Mouse (Mus musculus): ENCODE data around the gene Syt16.

GRCm38 (mm10) chr12:74105811-74106513 lies 108.5 kb downstream of the Syt16 start:
- TF ChIP-seq CTCF (IDR thresholded peaks at IDR 0.05; ENCODE audit: low read depth) (no peak), EP300 (IDR thresholded peaks at IDR 0.05; ENCODE audit: low read depth) (no peak)

All from liver, postnatal 0 days (tissue).